Mouse (Mus musculus) lung, postnatal 0 days (tissue): ENCODE measurements at regions not wholly inside any gene's neighbourhood (a gene's known extent, or its start where the extent isn't known, plus 50 kb on each side); places are given as distances from the start of the nearest gene placed in this dataset.

ENCODE experiments used
- ATAC-seq: fragments of 200-750 bp; cut with Nextera tagmentation; 2 replicates; pipeline ENCODE4 v1.8.0; 2017; ENCODE audit warnings: moderate library complexity
- DNase-seq: peaks from one replicate; pipeline ENCODE4 v3.0.0-alpha.2; 2016; ENCODE audit warnings: low spot score
- H3K27ac ChIP-seq: fragments of 300-500 bp; sonication (generic); 2 replicates; pipeline ENCODE4 v1.5.1; 2014; ENCODE audit warnings: antibody characterized with exemption, mild to moderate bottlenecking, low read length, mixed read lengths
- H3K27me3 ChIP-seq: fragments of 300-500 bp; sonication (generic); replicated peaks from 2 replicates; pipeline ENCODE4 v1.6.1; 2014; ENCODE audit warnings: low read length, mixed read lengths; ENCODE audit not compliant: insufficient read depth
- H3K36me3 ChIP-seq: fragments of 300-500 bp; sonication (generic); 2 replicates; pipeline ENCODE4 v1.6.1; 2014; ENCODE audit warnings: low read length, mixed read lengths; ENCODE audit not compliant: insufficient read depth
- H3K4me1 ChIP-seq: fragments of 300-500 bp; sonication (generic); 2 replicates; pipeline ENCODE4 v1.6.1; 2014; ENCODE audit warnings: antibody characterized with exemption, low read depth, low read length, mixed read lengths; ENCODE audit not compliant: insufficient read depth
- H3K4me2 ChIP-seq: fragments of 300-500 bp; sonication (generic); replicated peaks from 2 replicates; pipeline ENCODE4 v1.6.1; 2014; ENCODE audit warnings: low read depth, mild to moderate bottlenecking, low read length, moderate library complexity, mixed read lengths
- H3K4me3 ChIP-seq: fragments of 300-500 bp; sonication (generic); 2 replicates; pipeline ENCODE4 v1.5.1; 2014; ENCODE audit warnings: low read depth, low read length
- H3K9ac ChIP-seq: fragments of 300-500 bp; sonication (generic); replicated peaks from 2 replicates; pipeline ENCODE4 v1.6.1; 2014; ENCODE audit warnings: low read depth, mild to moderate bottlenecking
- H3K9me3 ChIP-seq: fragments of 300-500 bp; sonication (generic); 2 replicates; pipeline ENCODE4 v1.6.1; 2016; ENCODE audit warnings: low read length, mixed read lengths
- CTCF ChIP-seq: IDR thresholded peaks from 2 replicates; pipeline ENCODE4 v1.5.1; 2016; ENCODE audit warnings: antibody characterized with exemption, mild to moderate bottlenecking
- EP300 ChIP-seq: IDR thresholded peaks from 2 replicates; pipeline ENCODE4 v1.6.1; 2016; ENCODE audit warnings: antibody characterized with exemption, mild to moderate bottlenecking, control low read depth
- WGBS: fragments of 180-500 bp; shearing (Covaris S2); extraction: QIAGEN DNeasy Blood & Tissue Kit; methylation state at CpG from one replicate; pipeline ENCODE4 v1.1.7; 2014; 5-methylcytosine and 5-hydroxymethylcytosine counted together

GRCm38 (mm10) chr3:101224091-101224490 lies 63.6 kb downstream of the Cd2 start:
- Histone ChIP-seq H3K9ac (no peak overlapping the region), H3K4me3 (no peak overlapping the region), H3K9me3 (0 out of 2 replicates have a peak, but pooled peaks cover 2% of the 10 kb centered on the region), H3K27me3 (no peaks in the 10 kb centered on the region), H3K27ac (no peak overlapping the region), H3K36me3 (no peaks in the 10 kb centered on the region), H3K4me1 (no peaks in the 10 kb centered on the region), H3K4me2 (no peak overlapping the region)
- no peak for ATAC-seq
- TF ChIP-seq CTCF (no peak), EP300 (no peak)
- 67% methylated on average over 7 of the region's 7 CpGs for WGBS
- DNase-seq: no peak

- DNase-seq (no peak), ATAC-seq (no peak)
- Histone ChIP-seq H3K4me3 (no peak overlapping the region), H3K9ac (no peak overlapping the region), H3K36me3 (no peaks in the 10 kb centered on the region), H3K27ac (no peak overlapping the region), H3K9me3 (0 out of 2 replicates have a peak, but pooled peaks cover 2% of the 10 kb centered on the region), H3K27me3 (no peaks in the 10 kb centered on the region), H3K4me1 (no peaks in the 10 kb centered on the region), H3K4me2 (no peak overlapping the region)
- peak; percentile 48 for TF ChIP-seq CTCF
- no peak for TF ChIP-seq EP300
- WGBS: 98% methylated on average over 2 of the region's 2 CpGs
Measured at GRCm38 (mm10) chr3:101219897-101220296, 67.8 kb downstream of the Cd2 start.

GRCm38 (mm10) chr3:101216711-101217110 lies 71.0 kb downstream of the Cd2 start:
- H3K27ac ChIP-seq: no peak overlapping the region
- no peak overlapping the region for H3K4me3 ChIP-seq
- TF ChIP-seq CTCF (no peak), EP300 (no peak)
- H3K4me2 ChIP-seq: no peak overlapping the region
- H3K36me3 ChIP-seq: no peaks in the 10 kb centered on the region
- no peaks in the 10 kb centered on the region for H3K27me3 ChIP-seq
- 90% methylated on average over 13 of the region's 13 CpGs for WGBS
- ATAC-seq (no peak), DNase-seq (no peak)
- peaks cover 4% of the 10 kb centered on the region; the same call in 1 of the 2 replicates for H3K4me1 ChIP-seq
- no peak overlapping the region for H3K9ac ChIP-seq
- 0 out of 2 replicates have a peak, but pooled peaks cover 2% of the 10 kb centered on the region for H3K9me3 ChIP-seq

- peak; percentile 22; the same call in 1 of the 2 replicates for ATAC-seq
- WGBS: 36% methylated on average over 4 of the region's 4 CpGs
- H3K36me3 ChIP-seq: no peaks in the 10 kb centered on the region
- no peak overlapping the region for H3K4me2 ChIP-seq
- H3K27ac ChIP-seq: no peak overlapping the region
- no peak overlapping the region for H3K4me3 ChIP-seq
- H3K9me3 ChIP-seq: no peaks in the 10 kb centered on the region
- peak; percentile 37 for DNase-seq
- no peak overlapping the region for H3K9ac ChIP-seq
- no peaks in the 10 kb centered on the region for H3K27me3 ChIP-seq
- TF ChIP-seq EP300: no peak
- TF ChIP-seq CTCF: no peak
- peaks cover 4% of the 10 kb centered on the region; the same call in 1 of the 2 replicates for H3K4me1 ChIP-seq
Measured at GRCm38 (mm10) chr3:101213212-101213562, 74.6 kb downstream of the Cd2 start.

GRCm38 (mm10) chr3:101212403-101213211 lies 75.1 kb downstream of the Cd2 start:
- 19% methylated on average over 12 of the region's 12 CpGs for whole genome bisulfite sequencing
- Histone ChIP-seq H3K27ac (no peak overlapping the region), H3K4me2 (no peak overlapping the region)

GRCm38 (mm10) chr3:101211936-101212335 lies 75.8 kb downstream of the Cd2 start:
- no peak overlapping the region for H3K4me3 ChIP-seq
- peak; percentile 47 for ATAC-seq
- H3K4me2 ChIP-seq: no peak overlapping the region
- H3K9ac ChIP-seq: no peak overlapping the region
- H3K4me1 ChIP-seq: peaks cover 4% of the 10 kb centered on the region; the same call in 1 of the 2 replicates
- WGBS: 43% methylated on average over 4 of the region's 4 CpGs
- H3K27me3 ChIP-seq: no peaks in the 10 kb centered on the region
- H3K27ac ChIP-seq: no peak overlapping the region
- no peaks in the 10 kb centered on the region for H3K9me3 ChIP-seq
- DNase-seq: peak; percentile 42
- TF ChIP-seq CTCF (no peak), EP300 (no peak)
- H3K36me3 ChIP-seq: no peaks in the 10 kb centered on the region

More at GRCm38 (mm10) chr3:101212403-101213211, 75.1 kb downstream of the Cd2 start:
- DNase-seq (peak; percentile 19), ATAC-seq (peak; percentile 73)
- TF ChIP-seq EP300 (no peak), CTCF (no peak)
- no peak overlapping the region for H3K9ac ChIP-seq
- peaks cover 4% of the 10 kb centered on the region; the same call in 1 of the 2 replicates for H3K4me1 ChIP-seq
- no peak overlapping the region for H3K4me3 ChIP-seq
- no peaks in the 10 kb centered on the region for H3K27me3 ChIP-seq
- H3K36me3 ChIP-seq: no peaks in the 10 kb centered on the region
- no peaks in the 10 kb centered on the region for H3K9me3 ChIP-seq
